Mouse (Mus musculus) CD4-positive naive resting alpha-beta T cell, adult 76 days (primary cell): ENCODE data around the gene Tctex1d2. TPM values are rescaled to one million over a fixed set of nuclear protein-coding genes. Genes with fewer than 3 reads are reported as not detected.

Experiments
- total RNA-seq: library from RNA; stranded (reverse); gene quantifications from one replicate; pipeline ENCODE4 v1.2.4, GENCODE M21; 2023

Gene Tctex1d2
- total RNA-seq = 0.97 TPM

DNA sequence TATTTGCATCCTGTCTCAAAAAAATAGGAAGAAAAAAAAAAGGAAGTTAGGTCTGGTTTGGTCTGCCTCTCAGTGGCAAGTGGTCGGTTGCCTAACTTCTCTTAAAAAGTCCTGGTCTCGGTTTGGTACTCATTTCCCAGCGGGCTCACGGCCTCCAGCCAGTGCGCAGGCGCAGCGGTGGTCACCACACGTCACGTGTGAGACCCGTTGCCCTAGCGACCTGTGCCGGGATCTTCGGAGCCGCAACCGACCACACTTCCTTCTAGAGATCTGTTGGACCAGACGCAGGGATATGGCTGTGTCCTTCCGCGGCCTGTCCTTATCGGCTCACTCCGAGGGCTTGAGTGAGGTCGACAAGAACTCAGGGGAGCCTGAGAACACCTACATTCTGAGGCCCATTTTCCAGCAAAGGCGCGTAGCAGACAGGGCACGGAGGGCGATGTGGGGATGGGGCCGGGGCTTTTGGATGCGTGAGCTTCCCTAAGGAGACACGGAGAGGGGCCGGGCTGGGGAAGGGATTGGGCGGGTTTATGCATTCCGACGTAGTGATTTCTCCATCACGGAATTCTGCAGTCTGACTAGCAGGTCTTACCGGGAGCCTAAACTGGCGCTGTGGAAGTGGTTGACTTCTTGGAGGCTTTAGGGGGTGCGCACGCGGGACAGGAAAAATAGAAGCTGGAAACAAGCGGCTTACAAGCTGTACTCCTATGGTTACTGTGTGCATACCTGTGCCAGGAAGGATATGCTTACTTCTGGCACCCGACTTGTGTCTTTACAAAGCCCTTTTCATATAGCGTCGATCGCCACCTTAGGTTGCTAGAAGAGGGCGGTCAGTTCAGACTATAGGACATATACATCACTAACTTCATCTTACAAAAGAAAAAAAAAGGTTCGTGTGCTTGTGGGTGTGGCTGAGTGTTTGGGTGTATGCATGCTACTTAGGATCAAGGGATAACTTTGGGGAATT lies at the start of gene Tctex1d2:
Gene Tctex1d2, plus strand, starts transcription at position 186 of the 967 bp plus-strand sequence.

DNA sequence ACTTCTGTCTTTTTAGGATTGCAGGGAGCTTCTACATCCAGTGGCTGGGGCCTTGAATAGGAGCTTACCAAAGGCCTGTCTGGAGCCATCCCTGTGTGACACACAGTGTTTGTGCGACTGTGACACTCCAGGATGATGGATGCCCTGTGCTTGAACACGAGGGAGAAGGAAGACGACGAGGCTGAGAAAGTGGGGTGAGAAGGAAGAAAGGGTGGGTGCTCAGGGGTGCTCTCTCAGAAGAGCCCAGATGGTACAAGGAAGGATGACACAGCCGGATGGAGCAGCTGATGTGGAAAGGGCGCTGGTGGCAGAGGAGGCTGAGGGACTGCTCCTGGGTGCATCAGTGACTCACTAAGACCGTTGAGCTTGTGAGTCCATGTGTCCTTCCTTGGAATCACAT lies 19.2 kb upstream of the Tctex1d2 start, which contains the start of gene Tm4sf19:
Gene Tm4sf19, plus strand, starts transcription at position 240 of the 400 bp plus-strand sequence.

DNA sequence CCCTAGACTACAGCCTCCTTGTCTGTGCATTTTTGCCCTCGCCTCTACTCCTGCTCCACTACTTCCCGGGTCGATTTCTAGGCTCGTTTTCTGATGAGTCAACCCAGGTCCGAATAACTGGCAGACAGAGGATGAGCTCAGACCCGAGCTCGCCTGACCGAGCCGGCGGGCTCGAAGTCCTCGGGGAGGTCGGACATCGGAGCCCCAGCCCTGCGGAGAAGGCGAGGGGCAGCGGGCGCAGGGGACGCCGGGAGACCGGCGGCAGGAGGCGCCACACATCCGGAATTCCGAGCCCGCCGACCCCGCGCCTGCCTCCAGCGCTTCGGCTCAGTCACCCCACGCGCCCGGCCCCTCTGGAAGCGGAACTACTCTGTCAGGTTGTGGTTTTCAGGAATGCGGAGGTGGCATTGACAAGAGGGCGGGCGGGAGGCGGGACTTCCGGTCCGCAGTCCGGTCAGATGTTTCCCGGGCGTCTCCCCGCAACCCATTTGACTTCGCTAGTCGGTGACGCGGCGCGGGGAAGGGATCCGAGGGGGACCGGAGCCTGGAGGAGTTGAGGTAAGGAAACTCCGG lies 11.1 kb downstream of the Tctex1d2 start, which contains the start of gene Pcyt1a:
Gene Pcyt1a, plus strand, starts transcription at position 448 of the 573 bp plus-strand sequence.

Other genes with a start within 250 kb of the Tctex1d2 start
- gene Bex6, start 239.9 kb upstream of the Tctex1d2 start, total RNA-seq = not detected
- 9.7 TPM for gene Fbxo45, start 172.5 kb upstream of the Tctex1d2 start, total RNA-seq
- 11.8 TPM for gene Wdr53, start 172.5 kb upstream of the Tctex1d2 start, total RNA-seq
- gene Smco1, start 148.2 kb upstream of the Tctex1d2 start, total RNA-seq = 0.53 TPM
- gene Rnf168, start 142.2 kb upstream of the Tctex1d2 start, total RNA-seq = 18.6 TPM
- gene Ubxn7, start 87.4 kb upstream of the Tctex1d2 start, total RNA-seq = 89.5 TPM
- not detected for gene Tm4sf19, start 19.2 kb upstream of the Tctex1d2 start, total RNA-seq
- 32.7 TPM for gene Pcyt1a, start 11.2 kb downstream of the Tctex1d2 start, total RNA-seq
- not detected for gene Slc51a, start 68.2 kb downstream of the Tctex1d2 start, total RNA-seq
- not detected for gene Zdhhc19, start 76.6 kb downstream of the Tctex1d2 start, total RNA-seq
- 69.4 TPM for gene Tfrc, start 189.2 kb downstream of the Tctex1d2 start, total RNA-seq
- gene Tnk2, start 224.2 kb downstream of the Tctex1d2 start, total RNA-seq = 66.5 TPM